Mouse (Mus musculus): ENCODE measurements around the gene Prmt1.

The Prmt1 gene

GRCm38 (mm10) chr7:44952611-44953306, 33.6 kb downstream of the Prmt1 start:
- DNase-seq (ENCODE audit: low read depth, low spot score), result peak; percentile 99

DNA sequence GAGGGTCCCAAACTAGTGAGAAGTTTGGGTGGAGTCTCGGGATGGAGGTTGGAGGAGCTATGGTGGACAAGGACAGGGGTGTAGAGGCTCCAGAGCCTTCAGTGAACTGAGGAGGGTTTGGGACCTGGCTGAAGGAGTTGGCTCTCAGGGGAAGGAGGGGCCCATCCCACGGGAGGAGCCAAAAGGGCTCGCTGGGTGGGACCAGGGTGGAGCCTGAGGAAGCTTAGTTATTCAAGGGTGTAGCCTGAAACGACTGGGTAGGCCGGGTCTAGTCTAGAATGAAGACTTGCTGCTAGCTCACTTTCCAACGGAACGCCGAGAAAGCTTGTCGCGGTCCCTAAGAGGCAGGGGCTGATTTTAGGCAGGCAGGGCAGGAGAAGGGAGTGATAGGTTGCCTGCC, 34.4 kb downstream of the Prmt1 start:
- peak; percentile 97 for DNase-seq (ENCODE audit: low read depth, low spot score)

DNA sequence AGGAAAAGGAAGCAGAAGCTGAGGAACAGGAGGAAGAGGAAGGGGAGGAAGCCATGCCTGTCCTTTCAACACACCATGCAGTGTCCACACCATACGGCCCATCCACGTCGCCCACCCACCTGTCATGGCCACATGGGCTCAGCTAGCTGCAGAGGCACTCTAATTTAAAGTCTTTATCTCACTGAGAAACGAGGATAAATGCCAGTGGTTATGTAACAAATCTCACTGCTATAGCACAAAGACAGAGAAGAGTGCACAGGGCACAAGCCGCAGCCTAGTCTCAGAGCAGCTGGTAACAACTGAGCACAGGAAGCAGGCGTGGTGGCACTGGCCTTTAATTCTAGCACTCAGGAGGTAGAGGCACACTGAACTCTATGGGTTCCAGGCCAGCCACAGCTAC, 36.4 kb downstream of the Prmt1 start:
- no peak for DNase-seq (ENCODE audit: low read depth, low spot score)

- peak; percentile 30 for DNase-seq (ENCODE audit: low read depth, low spot score)
These were observed 43.5 kb downstream of the Prmt1 start, which contains the start of gene Tsks for GRCm38 (mm10) chr7:44942904-44943303. TSS of gene Tsks (plus strand) at chr7:44943204.

GRCm38 (mm10) chr7:44938680-44939079, 47.7 kb downstream of the Prmt1 start:
- peak; percentile 89 for DNase-seq (ENCODE audit: low read depth, low spot score)

DNA sequence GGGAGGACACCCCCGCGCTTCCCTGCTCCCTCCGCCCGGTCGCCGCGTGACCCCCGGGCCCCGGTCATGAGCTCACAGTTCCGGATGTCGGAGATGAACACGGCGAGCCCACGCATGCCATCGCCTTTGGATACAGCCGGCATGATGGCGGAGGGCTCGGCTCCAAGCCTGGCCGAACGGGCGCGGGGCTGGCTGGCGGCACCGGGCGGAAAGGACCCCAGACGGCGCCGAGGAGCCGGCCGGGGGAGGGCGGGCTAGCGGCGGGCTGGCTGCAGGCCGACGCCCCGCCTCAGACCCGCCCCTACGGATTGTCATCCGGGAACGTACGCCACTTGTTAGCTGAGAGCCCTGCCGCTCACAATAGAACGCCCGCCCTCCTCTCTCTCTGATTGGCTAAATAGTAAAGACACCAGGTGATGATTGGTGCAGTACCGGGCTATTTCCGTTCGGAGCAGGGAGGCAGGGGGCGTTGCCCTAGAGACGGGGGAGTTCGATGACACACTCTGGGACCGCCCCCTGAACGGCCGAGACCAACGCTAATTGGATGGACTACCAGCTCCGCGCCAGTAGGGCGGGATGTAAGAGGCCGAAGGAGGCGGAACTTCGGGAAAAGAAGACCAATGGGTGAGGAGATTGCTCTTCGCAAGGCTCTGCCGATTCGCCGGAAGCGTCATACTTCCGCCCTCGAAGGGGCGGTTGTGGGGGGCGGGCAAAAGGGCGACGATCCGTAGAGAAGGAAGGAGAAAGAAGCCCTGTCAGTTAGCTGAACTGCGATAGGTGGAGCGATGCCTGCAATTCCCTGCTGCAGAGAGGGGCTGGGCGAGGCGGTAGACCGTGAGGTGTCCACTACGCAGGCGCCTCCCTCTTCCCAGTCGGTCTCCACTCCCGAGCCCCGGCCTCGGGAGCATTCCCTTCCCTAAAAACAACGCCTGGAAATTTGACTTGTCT, 56.9 kb downstream of the Prmt1 start, which contains the start of gene Ap2a1:
Gene Ap2a1, minus strand, starts transcription at position 293 of the 948 bp plus-strand sequence.
- DNase-seq (ENCODE audit: low read depth, low spot score), result peak; percentile 100

GRCm38 (mm10) chr7:44928570-44928969, 57.8 kb downstream of the Prmt1 start:
- DNase-seq (ENCODE audit: low read depth, low spot score), result no peak
